Mouse (Mus musculus): ENCODE data around the gene Bpi.
A peak's percentile ranks its signal among the peaks of the same experiment; 100 is the strongest.

Gene Bpi

DNA sequence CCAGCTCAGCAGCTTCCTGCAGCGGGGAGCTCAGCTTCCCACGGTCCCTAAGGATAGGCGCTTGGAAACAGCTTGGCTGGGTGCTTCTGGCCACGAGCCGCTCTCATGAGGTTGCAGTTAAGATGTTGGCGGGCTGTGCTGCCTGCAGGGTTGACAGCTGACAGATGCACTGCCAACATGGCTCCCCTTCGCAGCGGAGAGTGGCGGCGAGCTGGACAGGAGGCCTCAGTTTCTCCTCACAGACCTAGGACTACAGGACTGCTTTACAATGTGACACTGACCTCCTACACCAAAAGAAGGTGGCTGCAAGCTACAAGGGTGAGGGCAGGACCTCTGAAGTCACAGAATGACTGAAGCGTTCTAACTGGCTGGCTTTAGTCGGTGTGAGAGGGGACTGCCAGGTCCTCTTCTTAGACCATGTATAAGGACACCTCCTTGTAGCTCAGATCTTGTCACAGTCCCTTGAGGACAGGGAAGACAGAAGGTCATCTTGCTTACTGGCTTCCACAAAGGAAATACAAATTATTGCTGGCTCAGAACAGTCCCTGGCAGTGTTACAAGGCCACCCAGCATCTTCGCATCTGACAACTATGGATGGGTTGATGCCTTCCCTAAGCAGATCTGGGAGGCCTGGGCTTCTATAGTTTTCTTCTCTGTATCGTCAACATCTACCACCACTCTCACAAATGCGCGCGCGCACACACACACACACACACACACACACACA lies 15.6 kb upstream of the Bpi start:
- DNase-seq (ENCODE audit: extremely low spot score, low read depth, low spot score) = no peak

DNA sequence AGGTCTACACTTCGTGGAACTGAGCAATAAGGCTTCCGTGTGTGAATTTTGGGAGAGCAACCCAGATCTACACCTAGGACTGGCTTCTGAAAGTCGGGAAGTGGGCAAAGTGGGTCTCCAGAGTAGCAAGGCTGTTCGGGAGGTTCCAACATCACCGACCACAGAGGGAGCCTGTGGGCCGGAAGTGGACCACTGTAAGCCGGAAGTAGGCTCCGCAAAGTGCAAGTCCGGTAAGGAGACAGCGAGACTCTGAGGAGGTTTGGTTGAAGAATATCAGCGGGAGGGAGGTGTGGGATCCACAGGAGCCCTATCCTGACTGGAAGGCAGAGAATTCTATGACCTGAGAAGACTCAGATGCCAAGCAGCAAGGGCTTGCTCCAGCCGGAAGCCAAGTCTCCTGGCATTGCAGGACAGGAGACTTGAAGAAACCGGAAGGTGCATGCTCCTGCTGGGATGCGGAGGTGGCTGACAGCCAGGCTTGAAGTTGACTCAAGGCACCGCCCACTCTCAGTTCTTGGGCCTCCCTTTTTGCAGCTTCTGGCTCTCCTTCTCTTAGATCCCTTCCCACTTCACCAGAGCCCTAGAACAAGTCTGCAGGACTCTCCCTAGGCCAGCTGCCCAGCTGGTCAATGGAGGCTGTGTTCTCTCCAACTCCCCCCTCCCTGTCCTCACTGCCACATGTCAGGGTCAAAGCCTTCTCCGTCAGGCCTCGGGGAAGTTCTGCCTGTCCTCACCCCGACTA lies 14.6 kb upstream of the Bpi start:
- no peak for DNase-seq (ENCODE audit: extremely low spot score, low read depth, low spot score)

DNA sequence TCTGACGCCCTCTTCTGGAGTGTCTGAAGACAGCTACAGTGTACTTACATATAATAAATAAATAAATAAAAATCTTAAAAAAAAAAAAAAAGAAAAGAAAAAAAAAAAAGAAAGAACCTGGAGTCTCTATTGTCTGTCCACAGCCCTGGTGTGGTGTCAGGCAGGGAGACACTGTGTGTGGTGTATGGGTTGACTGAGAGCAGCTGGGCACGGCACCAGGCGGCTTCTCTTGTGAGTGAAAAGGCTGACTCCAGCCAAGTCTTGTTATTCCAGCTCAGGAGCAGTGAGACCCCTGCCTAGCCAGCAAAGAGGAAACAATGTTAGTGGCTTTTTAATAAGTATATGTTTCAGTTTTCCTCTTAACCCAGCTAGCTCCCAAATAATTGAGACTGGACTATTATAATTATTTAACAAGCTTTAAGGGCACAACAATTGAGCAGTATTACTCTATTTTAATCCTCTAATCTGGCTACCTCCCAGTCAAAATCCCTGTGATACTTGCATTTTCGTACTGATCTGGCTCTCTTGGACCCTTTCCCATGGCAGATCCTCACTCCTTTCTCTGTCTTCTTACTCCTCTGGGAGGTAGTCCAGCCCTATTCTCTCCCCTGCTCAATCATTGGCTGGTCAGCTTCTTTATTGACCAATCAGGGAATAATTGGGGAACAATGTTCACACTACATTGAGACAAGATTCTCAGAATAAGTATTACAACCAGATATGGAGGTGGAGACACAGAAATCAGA lies 12.6 kb upstream of the Bpi start:
- DNase-seq (ENCODE audit: extremely low spot score, low read depth, low spot score) = no peak

DNA sequence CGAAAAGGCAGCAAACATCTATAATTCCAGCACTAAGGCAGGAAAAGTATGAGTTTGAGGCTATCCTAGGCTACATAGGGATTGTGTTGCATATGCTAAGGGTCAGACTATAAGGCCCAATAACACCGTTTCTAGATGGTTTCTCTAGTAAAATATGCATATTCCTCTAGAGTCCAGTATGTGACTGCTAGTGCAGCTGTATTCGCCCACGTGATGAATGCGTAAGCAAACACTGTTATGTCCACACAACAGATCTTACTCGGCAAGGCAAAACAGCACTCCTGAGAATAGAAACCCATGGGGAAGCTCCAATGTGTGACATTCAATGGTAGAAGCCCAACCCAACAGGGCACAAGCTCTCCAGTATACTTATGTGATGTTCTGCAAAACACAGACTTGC lies 10.0 kb upstream of the Bpi start:
- DNase-seq (ENCODE audit: extremely low spot score, low read depth, low spot score) = no peak

DNA sequence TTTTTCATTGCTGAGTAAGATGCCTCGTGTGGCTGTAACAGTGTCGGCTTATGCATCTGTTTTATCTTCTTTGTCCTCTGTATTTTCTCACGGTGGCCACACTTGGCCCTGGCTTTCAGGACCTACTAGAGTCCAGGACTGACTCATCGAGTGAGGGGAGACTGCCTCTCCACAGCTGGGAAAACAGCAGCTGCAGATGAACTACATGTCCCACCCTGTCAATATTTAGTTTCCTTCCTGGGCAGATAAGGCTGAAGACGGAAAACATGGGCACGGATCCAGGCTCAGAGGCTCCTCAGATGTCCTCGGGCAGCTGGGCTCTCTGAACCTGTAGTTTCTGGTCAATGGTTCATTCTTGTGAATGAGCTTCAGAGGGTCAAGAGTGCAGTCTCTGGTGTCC lies 9.6 kb upstream of the Bpi start:
- no peak for DNase-seq (ENCODE audit: extremely low spot score, low read depth, low spot score)

DNA sequence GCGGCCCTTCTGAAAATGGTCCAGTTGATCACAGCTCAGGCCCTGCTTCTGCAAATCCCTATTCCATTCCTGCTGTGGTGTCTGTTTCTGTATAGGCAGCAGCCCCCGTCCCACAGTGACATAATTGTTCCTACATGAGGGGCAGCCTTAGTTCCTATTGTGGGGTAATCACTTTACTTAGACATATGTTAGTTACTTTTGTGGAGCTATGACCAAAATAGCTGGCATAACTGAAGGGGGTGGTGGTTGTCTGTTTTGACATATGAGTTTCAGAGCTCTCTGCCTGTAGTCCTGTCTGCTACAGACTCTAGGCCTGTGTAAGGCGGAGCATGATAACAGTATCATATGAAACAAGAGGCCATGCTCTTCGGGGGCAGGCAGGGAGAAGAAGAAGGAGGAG lies 7.3 kb upstream of the Bpi start:
- DNase-seq (ENCODE audit: extremely low spot score, low read depth, low spot score) = no peak

DNA sequence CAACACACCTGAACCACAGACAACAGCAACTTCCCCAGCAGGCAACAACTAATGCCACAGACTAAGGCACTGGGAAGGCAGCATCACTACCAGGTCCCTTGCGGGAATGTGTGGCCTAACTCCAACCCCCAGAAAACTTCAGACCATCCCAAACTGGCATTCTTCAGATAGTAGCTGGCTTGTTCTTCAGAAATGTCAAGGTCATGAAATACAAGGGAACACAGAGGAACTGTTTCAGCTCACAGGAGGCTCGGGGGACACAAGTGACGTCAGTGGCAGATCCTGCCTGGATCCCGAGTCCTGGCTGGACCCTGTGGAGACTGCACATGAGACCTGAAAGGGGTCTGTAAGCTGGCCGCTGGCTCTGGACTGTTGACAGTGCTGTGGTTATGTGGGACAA lies 4.1 kb upstream of the Bpi start:
- no peak for DNase-seq (ENCODE audit: extremely low spot score, low read depth, low spot score)

DNA sequence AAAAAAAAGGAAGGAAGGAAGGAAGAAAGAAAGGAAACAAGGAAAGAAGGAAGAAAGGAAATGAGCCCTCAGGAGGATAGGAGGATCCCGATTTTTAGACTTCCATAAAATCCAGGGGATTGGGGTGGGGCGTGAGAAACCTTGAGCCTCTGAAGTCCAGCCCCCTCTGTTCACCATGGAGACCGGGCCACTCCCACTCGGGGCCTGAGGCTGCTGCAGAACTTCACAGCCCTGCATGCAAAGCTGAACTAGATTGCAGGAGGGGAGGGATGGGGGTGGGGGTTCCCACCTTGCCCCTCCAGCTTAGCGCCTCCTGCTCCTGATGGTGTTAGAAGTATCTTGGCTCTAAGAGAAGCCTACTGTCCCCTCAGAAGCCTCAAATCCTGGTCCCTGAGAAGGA lies 1.0 kb upstream of the Bpi start:
- DNase-seq (ENCODE audit: extremely low spot score, low read depth, low spot score) = no peak

DNA sequence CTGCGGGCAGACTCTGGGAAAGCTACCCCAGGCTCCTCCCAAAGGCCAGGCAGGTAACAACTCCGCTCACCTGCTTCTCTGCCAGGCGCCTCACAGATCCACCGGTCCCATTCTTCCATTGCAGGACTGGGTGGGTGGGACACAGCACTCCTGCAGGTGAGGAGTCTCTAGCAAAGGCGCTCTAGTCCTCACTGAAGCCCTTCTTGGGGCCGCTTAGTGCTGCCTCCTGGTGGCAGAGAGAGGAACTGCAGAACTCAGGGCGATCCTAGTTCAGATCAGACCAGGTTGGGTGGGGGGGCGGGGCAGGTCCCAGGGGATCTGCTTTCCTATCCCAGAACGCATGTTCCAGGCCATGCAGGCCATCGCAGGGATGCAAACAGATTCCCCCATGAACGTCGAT lies 887 bp downstream of the Bpi start:
- DNase-seq (ENCODE audit: extremely low spot score, low read depth, low spot score) = peak; percentile 60

DNA sequence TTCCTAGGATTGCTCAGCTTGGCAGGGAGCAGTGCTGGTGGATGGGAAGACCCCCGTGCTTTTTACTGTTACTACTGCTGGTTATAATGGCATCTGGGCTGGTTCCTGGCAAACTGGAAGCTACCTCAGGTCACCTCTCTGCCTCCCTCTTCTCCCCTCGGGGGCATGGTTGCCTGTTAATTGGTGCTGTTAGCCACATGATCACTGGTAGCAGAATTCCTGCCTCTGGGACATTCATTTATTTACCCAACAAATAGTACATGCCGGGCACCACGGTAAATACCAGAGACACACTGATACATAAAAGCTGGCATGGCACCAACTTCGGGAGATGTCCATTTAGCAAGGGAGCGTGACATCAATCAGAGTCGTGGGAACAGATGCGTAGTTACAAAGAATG lies 1.6 kb downstream of the Bpi start:
- no peak for DNase-seq (ENCODE audit: extremely low spot score, low read depth, low spot score)

DNA sequence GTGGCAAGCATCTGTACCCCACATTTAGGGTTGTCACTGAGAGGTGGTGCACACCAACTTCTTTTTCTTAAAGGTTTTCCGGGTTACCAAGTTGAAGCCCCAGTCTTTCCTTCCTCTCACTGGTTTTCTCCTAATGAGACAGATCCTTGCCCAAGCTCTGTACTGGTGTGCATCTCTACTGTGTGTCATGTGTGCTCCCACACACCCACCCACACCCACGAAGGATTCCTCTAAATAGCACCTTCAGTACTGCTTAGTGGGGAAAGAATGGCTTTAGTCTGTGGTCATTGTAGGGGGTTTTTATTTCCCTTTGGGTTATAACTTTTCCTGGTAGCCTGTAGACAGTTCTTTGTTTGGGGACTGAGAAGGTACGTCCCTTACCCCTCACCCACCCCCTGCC lies 7.0 kb downstream of the Bpi start:
- no peak for DNase-seq (ENCODE audit: extremely low spot score, low read depth, low spot score)

DNA sequence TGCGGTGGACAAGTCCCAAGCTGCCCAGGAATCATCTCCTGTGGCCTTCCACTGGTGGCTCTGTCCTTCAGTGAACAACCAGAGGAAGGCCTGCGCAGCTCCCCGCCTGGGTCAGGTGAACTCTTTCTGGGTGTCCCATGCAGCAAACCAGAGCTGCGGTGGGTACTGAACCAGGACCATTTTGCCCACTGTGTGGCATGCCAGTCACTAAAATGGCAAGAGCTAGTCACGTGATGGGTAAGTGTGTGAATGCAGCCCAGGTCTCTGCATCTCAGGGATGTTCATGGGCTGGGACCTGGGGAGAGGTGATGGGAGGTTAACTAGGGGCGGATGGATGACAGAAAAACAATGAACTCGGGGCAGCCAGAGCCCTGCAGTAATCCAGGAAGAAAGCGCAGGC lies 12.1 kb downstream of the Bpi start:
- DNase-seq (ENCODE audit: extremely low spot score, low read depth, low spot score) = no peak

DNA sequence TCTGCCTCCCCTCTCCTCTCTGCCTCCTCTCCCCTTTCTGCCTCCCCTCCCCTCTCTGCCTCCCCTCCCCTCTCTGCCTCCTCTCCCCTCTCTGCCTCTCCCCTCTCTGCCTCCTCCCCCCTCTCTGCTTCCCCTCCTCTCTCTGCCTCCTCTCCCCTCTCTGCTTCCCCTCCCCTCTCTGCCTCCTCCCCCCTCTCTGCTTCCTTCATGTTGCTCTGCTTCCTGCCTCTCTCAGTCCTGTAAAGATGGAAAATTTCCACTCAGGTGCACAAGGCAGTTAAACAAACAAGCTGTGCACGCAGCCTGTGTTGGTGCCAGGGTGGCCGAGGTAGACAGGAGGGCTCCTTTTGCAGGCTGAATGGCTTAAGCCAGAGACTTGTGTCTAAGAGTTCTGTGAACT lies 15.8 kb downstream of the Bpi start:
- no peak for DNase-seq (ENCODE audit: extremely low spot score, low read depth, low spot score)

DNA sequence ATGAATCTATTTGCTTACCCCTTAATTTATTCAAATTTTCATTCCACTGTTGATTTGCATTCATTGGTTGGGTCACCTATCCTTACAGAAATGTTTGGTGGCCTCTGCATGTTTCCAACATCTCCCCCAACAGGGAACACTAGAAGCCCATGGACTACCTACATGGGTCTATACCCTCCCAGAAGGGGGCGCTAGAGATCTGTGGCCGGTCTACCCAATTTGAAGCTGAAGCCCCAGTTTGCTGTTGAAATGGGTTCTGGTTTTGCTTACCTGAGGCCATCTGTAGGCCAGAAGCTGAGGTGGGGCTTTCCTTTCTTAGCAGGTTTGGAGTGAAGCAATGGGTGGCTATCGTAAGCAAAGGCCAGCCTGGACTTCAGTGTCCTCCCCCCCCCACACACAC lies 17.5 kb downstream of the Bpi start:
- no peak for DNase-seq (ENCODE audit: extremely low spot score, low read depth, low spot score)

DNA sequence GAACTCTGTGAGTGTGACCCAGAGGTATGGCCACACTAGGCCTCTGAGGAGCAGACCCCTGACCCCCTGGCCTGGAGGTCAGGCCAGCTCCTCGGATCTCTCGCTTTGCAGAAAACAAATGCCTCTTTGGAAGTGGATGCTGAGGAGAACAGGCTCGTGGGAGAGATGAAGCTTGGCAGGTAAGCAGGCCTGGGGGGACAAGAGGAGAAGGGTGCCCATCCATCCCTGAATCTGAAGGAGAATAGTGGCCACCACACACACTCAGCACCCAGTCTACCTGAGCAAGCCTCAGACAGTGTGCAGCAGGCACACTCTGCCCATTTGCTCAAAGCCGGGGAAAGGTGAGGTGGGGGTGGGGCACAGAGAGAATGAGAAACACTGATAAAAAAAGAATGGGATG lies 17.9 kb downstream of the Bpi start:
- DNase-seq (ENCODE audit: extremely low spot score, low read depth, low spot score) = no peak

DNA sequence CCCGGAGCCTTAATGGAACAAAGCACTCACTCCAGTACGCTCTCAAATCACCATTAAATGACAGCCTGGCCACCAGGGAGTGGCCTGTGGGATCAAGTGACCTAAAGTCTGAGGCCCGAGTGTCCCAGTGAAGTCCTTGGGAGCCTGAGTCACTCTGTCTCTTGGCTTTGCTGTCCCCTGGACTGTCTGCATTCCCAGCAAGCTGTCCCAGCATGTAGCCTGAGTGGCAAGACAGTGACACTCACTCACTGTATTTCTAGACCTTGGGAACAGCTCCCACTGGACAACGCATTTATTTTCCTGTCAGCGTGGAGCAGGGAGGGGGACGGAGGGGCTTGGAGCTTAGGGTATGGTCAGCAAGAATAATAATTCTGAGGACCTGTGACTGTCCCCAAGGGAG lies 18.6 kb downstream of the Bpi start:
- no peak for DNase-seq (ENCODE audit: extremely low spot score, low read depth, low spot score)

DNA sequence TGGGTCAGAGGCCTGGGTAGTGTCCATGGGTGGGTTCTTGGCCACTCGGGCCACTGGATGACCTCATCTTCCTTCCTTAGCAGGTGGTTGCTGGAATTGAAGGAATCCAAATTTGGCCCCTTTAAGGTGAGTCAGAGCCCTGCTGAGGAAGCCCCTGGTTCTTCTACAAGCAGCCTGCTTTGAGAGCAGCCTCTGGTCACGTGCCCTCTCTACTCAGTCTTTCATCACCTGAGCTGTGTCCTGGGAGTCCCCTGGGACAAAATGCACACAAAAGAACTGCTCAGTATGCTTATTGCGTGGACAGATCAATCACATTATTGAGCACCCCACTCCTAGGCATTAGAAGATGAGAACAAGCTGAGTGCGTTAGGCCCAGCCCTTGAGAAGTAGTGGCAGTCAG lies 19.0 kb downstream of the Bpi start:
- DNase-seq (ENCODE audit: extremely low spot score, low read depth, low spot score) = no peak

DNA sequence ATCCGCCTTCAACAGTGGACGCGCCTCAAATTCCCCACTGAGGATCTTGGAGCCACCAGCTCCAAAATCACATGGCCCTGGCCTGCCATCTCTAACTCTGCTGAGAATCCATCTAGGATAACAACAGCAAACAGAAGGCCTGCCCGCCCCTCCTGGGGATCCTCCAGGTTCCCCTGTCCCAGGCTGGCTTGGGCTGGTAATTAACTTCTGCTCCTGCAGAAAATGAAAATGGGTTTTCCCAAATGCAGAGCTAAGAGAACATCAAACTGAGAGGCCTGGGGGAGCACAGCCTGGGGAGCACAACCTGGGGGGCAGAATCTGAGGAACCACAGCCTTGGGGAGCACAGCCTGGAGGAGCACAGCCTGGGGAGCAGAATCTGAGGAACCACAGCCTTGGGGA lies 21.8 kb downstream of the Bpi start:
- no peak for DNase-seq (ENCODE audit: extremely low spot score, low read depth, low spot score)

DNA sequence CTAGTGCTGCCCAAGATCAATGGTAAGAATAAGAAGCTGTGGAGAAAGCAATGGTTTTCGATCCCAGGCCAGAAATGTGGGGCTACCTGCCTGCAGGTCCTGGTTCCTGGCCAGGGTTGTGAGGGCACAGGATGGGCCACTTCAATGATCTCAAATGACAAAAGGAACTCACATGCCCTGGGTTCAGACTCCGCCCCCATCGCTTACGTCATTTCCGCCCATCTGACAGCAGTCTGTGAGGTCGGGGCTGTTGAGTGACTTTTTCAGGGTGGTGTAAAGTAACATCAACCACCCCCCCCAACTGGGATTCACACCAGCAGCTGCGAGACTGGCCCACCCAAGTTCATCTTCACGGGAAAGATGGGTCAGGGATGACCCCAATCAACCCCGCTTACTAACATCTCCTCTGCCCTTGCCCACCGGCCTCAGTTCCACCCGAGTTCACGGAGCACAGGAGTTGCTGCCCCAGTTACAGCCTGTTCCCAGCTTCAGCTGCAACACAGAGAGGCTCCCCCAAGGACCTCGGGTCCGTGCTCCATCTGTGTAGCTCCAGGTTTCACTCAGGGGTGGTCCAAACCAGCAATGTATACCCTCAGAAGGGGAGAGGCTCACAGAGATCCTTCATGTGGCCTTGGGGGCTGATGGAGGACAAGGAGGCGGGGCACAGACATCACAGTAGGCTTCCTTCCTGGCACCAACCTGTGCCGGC lies 23.8 kb downstream of the Bpi start:
- no peak for DNase-seq (ENCODE audit: extremely low spot score, low read depth, low spot score)

DNA sequence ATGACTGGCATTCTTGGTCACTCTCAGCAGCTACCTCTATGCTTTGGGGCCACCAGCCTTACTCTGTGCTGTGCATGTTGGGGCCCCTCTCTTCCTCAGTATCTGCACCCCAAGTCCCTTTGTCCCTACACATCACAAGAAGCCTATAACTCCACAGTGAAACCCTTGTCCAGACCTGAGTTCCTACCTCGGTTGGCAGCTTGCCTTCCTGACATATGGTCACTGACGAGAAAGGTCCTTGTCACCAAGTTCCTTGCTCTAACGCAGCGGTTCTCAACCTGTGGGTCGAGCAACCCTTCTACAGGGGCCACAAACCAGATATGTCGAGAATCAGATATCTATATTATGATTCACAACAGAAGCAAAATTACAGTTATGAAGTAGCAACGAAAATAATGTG lies 25.2 kb downstream of the Bpi start:
- DNase-seq (ENCODE audit: extremely low spot score, low read depth, low spot score) = no peak

DNA sequence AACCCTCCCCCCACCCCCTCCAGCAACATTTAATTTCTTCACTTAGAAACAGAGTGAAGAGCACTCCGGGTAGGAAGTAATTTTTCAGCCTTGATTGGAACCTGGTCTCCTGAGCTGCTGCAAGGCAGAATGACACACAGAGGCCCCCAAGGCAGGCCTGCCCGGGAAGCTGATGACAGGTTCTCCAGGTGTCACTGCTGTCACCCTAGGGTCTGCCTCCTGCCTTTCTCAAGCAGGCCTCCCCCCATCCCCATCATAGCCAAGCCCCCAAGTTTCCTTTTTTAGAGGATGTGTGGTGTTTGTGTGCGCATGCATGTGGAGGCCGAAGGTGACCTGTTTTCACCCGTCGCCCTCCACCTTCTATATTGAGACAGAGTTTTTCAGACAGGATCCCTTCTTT lies 25.9 kb downstream of the Bpi start:
- no peak for DNase-seq (ENCODE audit: extremely low spot score, low read depth, low spot score)

DNA sequence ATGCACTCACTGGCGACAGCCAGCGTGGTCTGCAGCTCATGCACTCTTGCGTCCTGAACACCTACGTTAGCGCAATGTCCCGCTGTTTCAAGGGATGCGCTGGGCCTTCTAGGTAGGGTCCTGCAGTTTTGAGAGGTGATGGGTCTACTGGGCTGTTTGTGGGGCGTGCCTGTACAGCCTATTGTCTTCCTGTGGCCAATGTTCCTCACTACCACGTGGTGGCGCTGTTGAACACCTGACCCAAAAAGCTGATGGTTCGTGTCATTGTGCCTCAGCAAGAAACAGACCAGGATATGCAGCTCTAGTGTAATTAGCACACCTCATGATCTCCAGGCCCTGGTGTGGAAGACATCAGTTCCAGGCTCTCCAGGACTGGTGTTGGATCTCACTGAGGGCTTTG lies 26.7 kb downstream of the Bpi start:
- DNase-seq (ENCODE audit: extremely low spot score, low read depth, low spot score) = peak; percentile 28
